ENCODE assay signal across 9 mouse cellular contexts in genomic region chr11:4267202-4267578, GRCm38 (mm10). TPM values are rescaled to one million over a fixed set of nuclear protein-coding genes. Genes with fewer than 3 reads are reported as not detected.
DNase-seq lines count a peak whose midpoint lies in the region; ATAC-seq and TF ChIP-seq lines count a peak whose summit lies in the region.
"Had no signal": no experiment of that assay in that cellular context is flagged by ENCODE, and none has a peak within 500 bp of the region (broad histone marks: within the 10 kb centered on the region; RNA-seq: fewer than 3 reads in every experiment).

No protein-coding gene starts in this region.

- H3K9ac ChIP-seq in heart, postnatal 0 days (replicated peaks; ENCODE audit: low read depth, low read length): peak overlapping the region; percentile 61
- 0 out of 2 replicates have a peak overlapping the region, but pooled peaks have one; percentile 48 for H3K9ac ChIP-seq in forebrain, embryonic 14.5 days (ENCODE audit: low read length)
- H3K9ac ChIP-seq in liver, embryonic 15.5 days: no peak overlapping the region

- no peaks in the 10 kb centered on the region for H3K9me3 ChIP-seq in heart, postnatal 0 days (replicated peaks; ENCODE audit: control insufficient read depth, low read length)
- no peaks in the 10 kb centered on the region for H3K9me3 ChIP-seq in forebrain, embryonic 14.5 days (replicated peaks; ENCODE audit: control insufficient read depth, low read length)
- H3K9me3 ChIP-seq in liver, embryonic 15.5 days (replicated peaks): no peaks in the 10 kb centered on the region

- 7% methylated on average over 13 of the region's 13 CpGs for WGBS in heart, postnatal 0 days
- 5% methylated on average over 13 of the region's 13 CpGs for WGBS in forebrain, embryonic 14.5 days
- 4% methylated on average over 13 of the region's 13 CpGs for WGBS in liver, embryonic 15.5 days (ENCODE audit: insufficient replicate concordance)

- ATAC-seq in heart, postnatal 0 days (ENCODE audit: insufficient read depth, low read depth): no peak
- no peak for ATAC-seq in forebrain, embryonic 14.5 days
- no peak for ATAC-seq in liver, embryonic 15.5 days (ENCODE audit: insufficient read depth)
- ATAC-seq in erythroblast, adult 5-6 weeks (replicated peaks; ENCODE audit: low FRiP score, poor library complexity, severe bottlenecking): no peak
- ATAC-seq in frontal cortex, adult (ENCODE audit: low TSS enrichment): no peak

- no peaks in the 10 kb centered on the region for H3K36me3 ChIP-seq in heart, postnatal 0 days (replicated peaks; ENCODE audit: control insufficient read depth, insufficient read depth, low read length)
- H3K36me3 ChIP-seq in forebrain, embryonic 14.5 days (ENCODE audit: control insufficient read depth, insufficient read depth, low read length): no peaks in the 10 kb centered on the region
- H3K36me3 ChIP-seq in liver, embryonic 15.5 days (replicated peaks): no peaks in the 10 kb centered on the region

- H3K27ac ChIP-seq in heart, postnatal 0 days (ENCODE audit: low read depth): no peak overlapping the region
- no peak overlapping the region for H3K27ac ChIP-seq in forebrain, embryonic 14.5 days (ENCODE audit: low read depth, low read length)
- no peak overlapping the region for H3K27ac ChIP-seq in liver, embryonic 15.5 days (replicated peaks)

- peak overlapping the region; percentile 64 for H3K4me3 ChIP-seq in heart, postnatal 0 days (ENCODE audit: low read depth, low read length)
- peak overlapping the region; percentile 43 for H3K4me3 ChIP-seq in forebrain, embryonic 14.5 days (ENCODE audit: low read depth, low read length)
- peak overlapping the region; percentile 53 for H3K4me3 ChIP-seq in liver, embryonic 15.5 days (replicated peaks)

- peak overlapping the region; percentile 84 for H3K4me2 ChIP-seq in heart, postnatal 0 days (ENCODE audit: low read depth, low read length)
- H3K4me2 ChIP-seq in forebrain, embryonic 14.5 days (ENCODE audit: low read length): peak overlapping the region; percentile 89
- H3K4me2 ChIP-seq in liver, embryonic 15.5 days: peak overlapping the region; percentile 69

- DNase-seq in heart, postnatal 0 days (ENCODE audit: low spot score): no peak
- no peak for DNase-seq in heart, postnatal 4 days
- peak; percentile 68 for DNase-seq in ES-CJ7 (ENCODE audit: low read depth, low spot score)
- no peak for DNase-seq in forebrain, embryonic 14.5 days (ENCODE audit: low spot score)
- DNase-seq in embryo, embryonic 11 days: no peak

- TF ChIP-seq CTCF in heart, postnatal 0 days (IDR thresholded peaks at IDR 0.05; ENCODE audit: low read depth): no peak

- peaks cover 24% of the 10 kb centered on the region for H3K4me1 ChIP-seq in heart, postnatal 0 days (ENCODE audit: control insufficient read depth, insufficient read depth)
- H3K4me1 ChIP-seq in forebrain, embryonic 14.5 days (ENCODE audit: control insufficient read depth, insufficient read depth, low read length): peaks cover 1% of the 10 kb centered on the region
- peaks cover 13% of the 10 kb centered on the region for H3K4me1 ChIP-seq in liver, embryonic 15.5 days (replicated peaks)

- no peak for TF ChIP-seq EP300 in heart, postnatal 0 days (IDR thresholded peaks at IDR 0.05; ENCODE audit: low read depth)

- H3K27me3 ChIP-seq in heart, postnatal 0 days (ENCODE audit: control insufficient read depth, insufficient read depth, low read length): peaks cover 33% of the 10 kb centered on the region
- H3K27me3 ChIP-seq in forebrain, embryonic 14.5 days (replicated peaks; ENCODE audit: control insufficient read depth, insufficient read depth, low read length): peaks cover 37% of the 10 kb centered on the region
- peaks cover 85% of the 10 kb centered on the region for H3K27me3 ChIP-seq in liver, embryonic 15.5 days
- H3K27me3 ChIP-seq: Patski had no signal

RNA-seq across cellular contexts. Expression of gene Lif, which starts 9.8 kb away (rescaled TPM):
- total RNA-seq in heart, postnatal 0 days (2014; rRNA removed; ENCODE audit: low replicate concordance): 0.54 and 0.73 TPM in 2 replicates
- 0.32 and 0.71 TPM in 2 replicates for polyA plus RNA-seq in heart, postnatal 0 days (2015; fragmentation: Nextera tagmentation; extraction: Ambion mirVana)
- total RNA-seq in heart, postnatal 4 days (2021): 1 to 10 TPM; 1.8 to 2.0 TPM
- polyA plus RNA-seq in forebrain, embryonic 14.5 days (2014; fragmentation: Nextera tagmentation; extraction: Ambion mirVana): not detected in 2 replicates
- not detected in 2 replicates for polyA plus RNA-seq in liver, embryonic 15.5 days (2015; fragmentation: Nextera tagmentation; extraction: Ambion mirVana)
- not detected in 2 replicates for total RNA-seq in erythroblast, adult 5-6 weeks (2015; ENCODE audit: low replicate concordance)
- total RNA-seq in erythroblast, adult 5-6 weeks (2017; ENCODE audit: low replicate concordance): not detected in 2 replicates

RNA-seq across cellular contexts. Expression of gene Osm, which starts 31.0 kb away (rescaled TPM):
- 0.84 TPM in 1 of 2 replicates, not detected in the other for total RNA-seq in heart, postnatal 0 days (2014; rRNA removed; ENCODE audit: low replicate concordance)
- polyA plus RNA-seq in heart, postnatal 0 days (2015; fragmentation: Nextera tagmentation; extraction: Ambion mirVana): 0.10 TPM in 1 of 2 replicates, not detected in the other
- total RNA-seq in heart, postnatal 4 days (2021): under 1 TPM in 1 of 2 experiments, not detected in 1; 0.14 TPM
- polyA plus RNA-seq in forebrain, embryonic 14.5 days (2014; fragmentation: Nextera tagmentation; extraction: Ambion mirVana): 0.14 TPM in 1 of 2 replicates, not detected in the other
- polyA plus RNA-seq in liver, embryonic 15.5 days (2015; fragmentation: Nextera tagmentation; extraction: Ambion mirVana): 0.50 TPM in 2 replicates
- total RNA-seq in erythroblast, adult 5-6 weeks (2015; ENCODE audit: low replicate concordance): 2.1 and 4.4 TPM in 2 replicates
- total RNA-seq in erythroblast, adult 5-6 weeks (2017; ENCODE audit: low replicate concordance): 2.1 and 6.4 TPM in 2 replicates
- polyA plus RNA-seq: Patski had no signal

RNA-seq across cellular contexts. Expression of gene Castor1, which starts 49.2 kb away (rescaled TPM):
- total RNA-seq in heart, postnatal 0 days (2014; rRNA removed; ENCODE audit: low replicate concordance): 25.1 and 32.6 TPM in 2 replicates
- 8.1 and 8.4 TPM in 2 replicates for polyA plus RNA-seq in heart, postnatal 0 days (2015; fragmentation: Nextera tagmentation; extraction: Ambion mirVana)
- 1 to 10 TPM; 4.7 to 5.1 TPM for total RNA-seq in heart, postnatal 4 days (2021)
- polyA plus RNA-seq in forebrain, embryonic 14.5 days (2014; fragmentation: Nextera tagmentation; extraction: Ambion mirVana): 1.6 and 1.8 TPM in 2 replicates
- 1.5 TPM in 2 replicates for polyA plus RNA-seq in liver, embryonic 15.5 days (2015; fragmentation: Nextera tagmentation; extraction: Ambion mirVana)
- not detected in 2 replicates for total RNA-seq in erythroblast, adult 5-6 weeks (2015; ENCODE audit: low replicate concordance)
- not detected in 2 replicates for total RNA-seq in erythroblast, adult 5-6 weeks (2017; ENCODE audit: low replicate concordance)

Comparison
In these comparisons a context has a peak if more than half of its experiments do, and no peak if none do; other contexts are left out.
1. RNA of gene Castor1, which starts 49.2 kb away (total RNA-seq): 25.1 to 32.6 TPM in heart, postnatal 0 days and 4.7 to 5.1 TPM in heart, postnatal 4 days; not detected in erythroblast, adult 5-6 weeks; every median in the first group is over 4 times any median in the second.
2. Peak in every context shown above with its lines, with median percentiles within 50 percentile points of each other: H3K4me2 ChIP-seq and H3K4me3 ChIP-seq.